Mouse (Mus musculus) left cerebral cortex, adult 18-20 months (tissue): ENCODE results near the gene AA467197. TPM values are rescaled to one million over a fixed set of nuclear protein-coding genes. Genes with fewer than 3 reads are reported as not detected.

Source experiments
- DNase-seq, 2 experiments: peaks; one replicate each; pipeline ENCODE4 v3.0.0; 2021 to 2022; ENCODE audit warnings: low spot score in 2 of 2, mixed read lengths in 1 of 2
- total RNA-seq, 2 experiments: library from RNA; stranded (reverse); gene quantifications; 2 replicates each; pipeline ENCODE4 v1.2.3; 2021

Gene AA467197
- total RNA-seq, 2 experiments from 2014 or later: not detected

DNA sequence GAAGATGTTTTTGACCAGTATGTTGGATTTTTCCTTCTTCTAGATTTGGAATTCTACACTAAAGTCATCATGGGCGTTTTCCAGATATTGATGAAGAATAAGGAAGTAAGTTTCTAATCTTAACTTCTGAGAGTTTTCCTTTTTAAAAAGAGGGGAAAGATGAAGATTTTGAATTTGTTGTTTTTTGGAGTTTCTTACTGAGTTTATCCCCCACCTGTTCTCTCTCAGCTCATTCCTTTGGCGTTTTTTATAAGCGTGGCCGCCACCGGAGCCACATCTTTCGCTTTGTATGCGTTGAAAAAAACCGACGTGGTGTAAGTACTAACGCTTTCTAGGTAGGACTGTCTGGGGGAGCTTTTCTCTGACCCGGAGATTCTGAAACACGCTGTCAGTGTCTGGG is 1.2 kb downstream of the AA467197 start:
- no peak for DNase-seq

DNA sequence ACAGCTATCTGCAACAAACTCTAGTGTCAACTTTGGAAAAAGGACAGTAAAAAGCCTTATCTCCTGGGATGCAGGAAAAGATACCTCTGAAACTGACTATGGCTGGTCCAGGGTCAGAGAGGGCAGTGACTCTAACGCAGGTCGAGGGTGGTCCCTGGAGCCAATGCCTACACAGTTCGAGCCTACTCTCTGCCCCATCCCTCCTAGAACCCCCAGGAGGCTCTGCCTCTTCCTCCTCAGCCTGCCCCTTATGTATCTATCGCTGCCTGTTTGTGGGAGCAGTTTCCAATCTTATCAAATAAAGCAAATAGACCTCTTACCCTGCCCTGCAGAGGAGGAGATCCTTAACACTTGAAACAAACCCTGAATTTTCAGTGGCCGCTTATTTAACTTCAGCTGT is 1.9 kb downstream of the AA467197 start:
- DNase-seq: no peak

DNA sequence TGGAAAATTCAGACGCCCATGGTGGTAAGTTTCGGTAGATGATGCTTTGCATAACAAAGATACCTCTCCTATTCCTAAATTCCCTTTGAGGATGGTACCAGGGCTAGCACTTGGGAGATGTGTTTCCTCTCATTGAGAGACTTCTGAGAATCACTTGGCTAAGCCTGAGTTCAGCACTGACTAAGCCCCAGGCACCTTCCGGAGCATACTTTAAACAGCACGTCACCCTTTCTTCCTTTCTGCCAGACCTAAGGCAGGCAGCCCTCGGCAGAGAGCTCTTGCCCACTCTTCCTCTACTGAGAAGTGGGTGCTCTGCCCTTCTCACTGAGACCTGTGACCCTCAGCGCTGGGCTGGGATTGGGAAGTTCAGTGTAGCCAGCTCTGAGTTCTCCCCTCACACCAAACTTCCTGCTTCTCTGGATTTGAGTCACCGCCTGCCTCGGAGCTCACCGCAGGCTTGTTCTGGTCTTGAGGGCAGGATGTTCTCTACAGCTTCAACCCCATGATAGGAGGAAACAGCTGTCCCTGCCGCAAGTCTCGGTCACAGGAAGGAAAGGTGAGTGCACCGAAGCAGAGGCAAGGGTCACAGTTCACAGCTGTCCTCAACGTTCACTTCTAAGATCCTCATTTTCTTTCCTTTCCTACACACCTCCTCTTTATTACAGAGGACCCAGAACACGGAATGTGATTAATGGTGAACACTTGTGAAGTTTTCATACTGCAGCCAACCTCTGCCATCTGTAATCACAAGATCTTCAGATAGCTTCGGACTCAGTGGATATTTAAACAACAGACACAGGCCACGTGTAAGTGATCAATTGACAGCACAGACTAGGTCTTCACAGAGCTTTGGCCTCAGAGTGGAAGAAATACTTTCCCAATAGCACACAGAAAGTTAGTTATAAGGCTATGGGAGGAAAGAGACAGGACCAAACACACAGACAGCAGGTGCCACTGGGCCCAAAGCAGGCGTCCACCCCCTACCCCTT is 15.6 kb downstream of the AA467197 start:
- DNase-seq: no peak

DNA sequence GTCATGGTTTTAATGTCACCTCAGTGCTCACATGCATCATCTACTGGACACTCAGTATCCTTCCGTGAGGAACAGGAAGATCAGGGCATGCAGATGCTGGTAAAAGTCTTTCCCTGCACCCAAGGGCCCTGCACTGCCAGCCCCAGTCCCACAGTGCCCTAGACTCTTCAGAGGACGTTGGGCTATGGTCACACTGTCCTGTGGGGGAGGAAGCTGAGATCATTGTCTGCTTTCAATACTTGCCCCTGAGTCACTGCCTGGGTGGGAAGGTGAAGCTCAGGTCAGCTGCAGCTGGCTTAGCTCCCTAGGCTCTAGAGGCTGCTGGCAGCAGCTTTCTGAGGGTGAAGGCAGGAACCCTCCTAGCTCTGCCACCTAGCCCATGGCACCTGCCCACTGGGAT is 19.3 kb downstream of the AA467197 start:
- DNase-seq: no peak

DNA sequence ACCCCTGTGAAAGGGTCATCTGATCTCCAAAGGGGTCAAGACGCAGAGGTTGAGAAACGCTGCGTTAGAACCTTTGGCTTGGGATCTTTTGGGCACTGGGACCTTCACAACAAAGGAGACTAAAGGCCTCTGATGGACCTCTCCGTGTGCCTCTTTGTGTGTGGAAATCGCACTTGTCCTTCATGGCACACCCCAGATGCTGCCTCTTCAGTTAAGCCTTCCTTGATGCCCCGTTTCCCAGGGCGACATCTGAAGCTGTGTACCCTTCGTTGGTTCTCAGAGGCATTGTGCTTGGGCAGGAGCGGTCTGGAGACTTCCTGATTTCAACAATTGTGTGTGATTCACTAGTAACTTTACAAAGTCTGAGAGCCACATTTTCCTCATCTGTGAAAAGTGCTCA is 20.0 kb downstream of the AA467197 start:
- DNase-seq: no peak

DNA sequence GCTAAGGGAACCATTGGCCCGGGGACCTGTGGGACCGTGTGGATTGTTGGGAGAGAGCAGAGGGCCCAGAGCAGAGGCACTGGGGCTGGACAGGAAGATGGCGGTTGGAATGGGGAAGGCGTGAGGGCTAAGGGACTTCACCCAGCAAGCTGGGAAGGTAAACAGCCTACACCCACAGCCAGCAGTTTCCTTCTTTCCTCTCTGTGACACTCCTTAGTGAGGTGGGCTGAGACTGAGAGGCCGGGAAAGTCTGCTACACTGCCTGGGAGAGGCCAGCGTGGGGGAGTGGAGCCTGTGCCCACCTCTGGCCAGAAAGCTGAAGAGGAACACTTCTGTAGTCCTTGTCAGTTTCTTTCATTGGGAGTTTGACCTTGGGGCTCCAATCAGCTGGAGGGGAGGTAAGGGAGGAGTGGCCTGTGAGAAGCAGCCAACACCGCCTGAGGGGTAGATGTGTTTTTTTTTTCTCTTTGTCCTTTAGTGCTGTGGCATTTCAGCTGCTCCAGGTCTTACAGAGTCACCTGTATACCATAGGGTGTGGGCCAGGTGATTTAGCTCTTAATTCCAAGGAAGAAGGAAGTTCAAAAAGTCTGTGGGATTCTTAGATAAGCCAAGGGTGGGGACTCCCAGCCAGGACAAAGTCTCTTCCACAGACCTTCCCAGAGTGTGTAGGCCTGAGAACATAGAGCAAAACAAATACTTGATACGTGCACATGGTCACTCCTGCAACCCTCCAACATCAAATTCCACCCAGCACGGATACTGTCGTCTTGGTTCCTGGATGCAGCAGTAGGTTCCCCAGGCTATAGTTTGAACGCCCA is 21.1 kb downstream of the AA467197 start:
- no peak for DNase-seq

DNA sequence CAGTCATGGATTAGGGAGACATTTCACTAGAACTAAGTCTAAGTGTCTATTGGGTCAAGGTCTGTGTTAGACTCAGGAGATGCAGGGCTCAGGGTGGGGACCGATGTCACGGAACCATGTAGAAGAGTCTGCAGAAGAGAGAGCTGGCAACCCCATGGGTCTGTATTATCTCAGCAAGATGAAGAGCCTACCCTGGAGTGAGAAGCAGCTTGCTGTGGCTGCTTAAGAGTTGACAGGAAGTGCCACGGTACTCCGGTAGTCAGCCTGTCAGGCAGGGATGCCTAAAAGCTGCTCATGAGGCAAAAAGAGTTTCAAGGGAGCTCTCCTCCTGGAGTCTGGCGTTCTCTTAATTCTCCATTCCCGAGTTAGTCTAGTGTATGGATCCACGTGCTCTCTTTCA is 23.0 kb downstream of the AA467197 start:
- DNase-seq: no peak

DNA sequence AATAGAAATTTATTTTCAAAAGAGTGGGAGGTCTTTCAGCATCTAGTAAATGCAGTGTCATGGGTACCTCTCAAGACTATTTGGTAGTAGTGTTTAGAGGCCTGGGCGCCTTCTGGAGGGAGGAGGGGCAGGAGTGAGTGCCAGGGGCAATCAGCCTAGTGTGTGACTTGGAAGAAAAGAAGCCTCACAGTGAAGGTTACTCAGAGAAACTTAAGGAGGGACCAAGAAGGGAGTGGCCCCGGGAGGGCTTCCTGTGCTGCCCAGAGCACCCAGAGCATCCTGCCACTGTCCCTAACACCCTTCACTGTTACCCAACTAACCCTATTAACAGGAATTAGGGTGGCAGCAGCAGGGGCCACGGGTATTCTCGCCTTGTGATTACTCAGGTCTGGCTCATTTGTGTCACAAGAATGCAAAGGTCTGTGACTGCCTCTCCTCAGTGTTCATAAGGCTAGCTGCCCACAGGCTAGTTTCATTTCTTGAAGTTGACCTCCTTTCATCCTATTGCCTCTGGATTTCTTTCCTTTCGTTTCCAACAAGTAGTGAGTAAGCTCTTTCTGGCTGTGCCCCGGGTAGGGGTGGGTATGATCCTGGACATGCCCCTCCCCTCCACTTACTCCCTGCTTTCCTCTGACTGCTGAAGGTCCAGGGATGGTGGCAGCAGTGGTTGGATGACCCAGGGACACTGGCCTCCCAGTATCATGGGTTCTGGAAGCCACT is 28.6 kb downstream of the AA467197 start:
- DNase-seq: no peak

DNA sequence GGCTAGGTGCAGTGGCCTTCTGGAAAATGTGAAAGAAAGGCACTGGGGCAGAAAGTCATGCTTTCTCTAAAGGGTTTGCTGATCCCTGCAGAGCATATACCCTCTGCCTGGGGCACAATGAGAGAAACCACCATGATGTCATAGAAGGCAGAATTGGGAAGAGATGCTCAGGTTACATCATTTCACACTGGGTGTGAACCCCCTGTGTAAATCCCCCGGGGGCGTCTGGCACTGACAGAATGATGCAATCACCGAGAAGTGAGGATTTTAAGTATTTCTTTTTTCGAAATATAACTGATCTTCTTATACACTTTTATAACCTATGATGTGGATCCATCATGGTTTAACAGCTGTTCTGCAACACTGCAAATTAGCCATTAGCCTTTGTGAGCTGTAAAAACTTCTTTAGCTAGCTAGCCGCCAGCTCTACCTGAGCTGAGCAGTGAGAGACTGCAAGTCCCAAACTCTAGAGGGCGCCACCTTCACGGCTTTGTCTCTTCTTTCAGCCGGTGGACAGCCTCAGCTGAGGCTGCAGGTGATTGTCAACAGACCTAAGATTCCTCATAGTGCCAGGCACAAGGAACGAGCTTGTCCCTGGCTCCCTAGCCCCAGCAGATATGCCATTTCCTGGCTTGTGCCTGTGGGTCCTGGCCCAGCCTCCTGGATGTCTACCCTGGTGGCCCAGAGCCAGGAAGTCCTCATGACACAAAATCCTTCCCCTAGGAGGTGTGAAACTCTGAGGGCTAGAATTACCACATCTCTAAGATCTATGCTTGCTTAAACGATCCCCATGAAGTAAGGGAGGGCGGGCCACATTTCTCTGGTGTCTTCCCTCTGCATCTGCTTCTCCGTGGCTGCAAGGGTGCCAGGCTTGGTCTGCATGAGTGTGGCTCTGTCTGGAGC is 29.4 kb downstream of the AA467197 start:
- DNase-seq: peak; percentile 42 to 63

DNA sequence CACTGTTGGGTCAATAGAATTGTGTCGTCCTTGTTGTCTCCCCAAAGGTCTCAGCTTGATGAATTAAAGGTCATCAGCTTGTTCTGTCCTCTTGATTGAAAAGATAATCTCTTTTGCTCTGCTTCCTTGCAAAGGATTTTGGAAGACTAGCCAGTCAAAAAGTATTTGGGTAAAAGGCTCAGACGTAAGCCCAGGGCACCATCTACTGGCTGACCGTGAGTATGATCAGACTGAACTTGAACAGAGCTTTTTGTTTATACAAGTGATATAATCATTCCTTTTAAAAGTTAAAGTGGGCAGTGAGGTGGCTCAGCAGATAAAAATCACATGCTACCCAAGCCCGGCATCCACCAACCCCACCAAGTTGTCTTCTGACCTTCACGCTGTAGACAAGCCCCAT is 31.1 kb downstream of the AA467197 start:
- DNase-seq: peak; percentile 20 to 25

DNA sequence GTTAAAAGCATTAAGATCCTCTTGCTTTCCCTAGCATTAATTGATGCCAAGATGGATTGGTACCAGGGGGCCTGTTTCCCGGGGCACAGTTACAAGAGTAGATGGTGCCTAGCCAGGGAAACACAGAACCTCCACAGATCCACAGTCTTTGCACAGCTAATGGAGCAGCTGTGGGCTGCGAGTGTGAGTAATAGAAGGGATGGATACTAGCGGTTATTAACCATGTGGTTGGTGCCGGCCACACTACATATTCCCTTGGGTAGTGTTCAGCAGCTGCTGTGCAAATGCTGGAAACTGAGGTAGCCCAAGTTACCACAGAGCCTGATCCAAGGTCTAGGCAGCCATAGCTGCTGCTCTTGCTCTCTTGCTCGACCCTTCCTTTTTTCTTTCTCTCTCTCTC is 34.9 kb downstream of the AA467197 start:
- DNase-seq: no peak

DNA sequence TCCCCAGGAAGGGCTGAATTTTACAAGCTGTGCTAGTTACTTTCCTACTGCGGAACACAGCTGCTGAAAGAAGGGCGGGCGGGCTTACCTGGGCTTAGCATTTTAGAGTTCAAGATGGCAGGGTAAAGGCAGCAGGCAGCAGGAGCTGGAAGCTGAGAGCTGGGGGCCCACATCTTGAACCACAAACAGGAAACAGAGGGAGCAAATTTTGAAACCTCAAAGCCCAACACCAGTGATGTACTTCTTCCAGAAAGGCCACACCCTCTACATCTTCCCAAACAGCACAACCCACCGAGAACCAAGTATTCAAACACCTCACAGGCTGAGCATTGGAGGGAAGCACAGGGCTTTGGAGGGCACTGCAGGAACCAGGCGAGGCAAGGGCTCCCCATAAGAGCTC is 36.1 kb downstream of the AA467197 start:
- no peak for DNase-seq

DNA sequence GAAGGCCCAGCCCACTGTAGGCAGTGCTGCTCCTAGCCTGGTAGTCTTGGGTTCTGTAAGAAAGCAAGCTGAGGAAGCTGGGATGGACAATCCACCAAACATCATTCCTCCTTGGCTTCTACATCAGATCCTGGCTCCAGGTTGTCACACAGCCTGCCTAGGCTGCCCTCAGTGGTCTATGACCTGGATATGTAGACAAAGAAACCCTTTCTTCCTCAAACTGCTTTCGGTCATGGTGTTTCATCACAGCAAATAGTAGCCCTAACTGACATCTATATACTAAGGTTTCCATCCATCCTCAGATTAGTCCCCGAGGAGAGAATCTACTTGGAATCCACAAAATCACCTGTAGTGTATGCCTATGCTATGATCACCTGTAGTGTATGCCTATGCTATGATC is 38.3 kb downstream of the AA467197 start:
- DNase-seq: no peak

DNA sequence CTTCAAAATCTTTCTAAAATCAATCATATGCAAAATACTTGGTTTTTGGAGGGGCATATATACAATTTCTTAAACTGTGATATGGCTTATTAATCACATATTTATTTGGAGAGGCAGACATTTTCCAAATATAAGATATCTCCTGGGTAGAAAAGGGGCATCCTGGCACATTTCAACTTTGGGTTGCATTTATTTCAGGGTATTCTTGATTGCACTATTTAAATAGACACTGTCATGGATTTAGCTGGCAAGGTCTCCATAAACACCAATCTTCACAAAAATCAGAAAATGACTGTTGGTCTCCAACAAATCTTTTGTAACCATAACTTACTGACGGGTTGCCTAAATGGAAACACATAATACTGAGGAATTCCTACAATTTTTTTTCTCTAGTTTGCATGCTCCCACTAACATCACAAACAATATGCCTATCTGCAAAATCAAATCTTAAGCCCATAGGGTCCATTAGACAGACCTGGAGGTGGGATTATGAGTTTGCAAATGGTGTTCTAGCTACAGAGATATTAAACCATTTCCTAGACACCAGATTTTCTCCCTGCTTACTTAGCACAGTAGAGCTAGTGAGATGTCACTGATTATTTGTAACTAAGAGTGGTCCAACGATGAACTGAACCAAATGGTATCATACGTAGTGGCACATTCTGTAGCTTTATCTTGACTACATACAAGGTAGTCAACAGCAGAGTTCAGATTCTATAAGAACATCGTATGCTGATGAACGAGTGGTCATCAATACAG is 44.8 kb downstream of the AA467197 start:
- DNase-seq: no peak

DNA sequence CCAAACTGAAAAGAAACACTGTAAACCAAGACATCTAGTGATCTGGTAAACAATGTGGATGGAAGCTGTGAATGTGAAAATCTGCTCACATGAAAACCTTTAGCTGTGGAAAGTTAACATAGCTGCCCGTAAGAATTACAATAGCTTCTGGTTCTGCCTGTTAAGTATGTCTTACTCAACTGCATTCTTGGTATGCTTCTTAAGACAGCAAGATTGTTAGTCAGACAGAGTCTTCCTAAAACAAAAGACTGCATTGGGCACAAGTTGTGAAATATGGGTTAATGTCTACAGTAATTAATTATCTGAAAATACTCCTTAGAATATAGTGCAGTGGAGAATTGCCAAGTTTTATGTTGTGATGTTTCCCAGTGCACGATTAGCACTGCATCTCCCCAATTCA is 45.7 kb downstream of the AA467197 start:
- DNase-seq: no peak

DNA sequence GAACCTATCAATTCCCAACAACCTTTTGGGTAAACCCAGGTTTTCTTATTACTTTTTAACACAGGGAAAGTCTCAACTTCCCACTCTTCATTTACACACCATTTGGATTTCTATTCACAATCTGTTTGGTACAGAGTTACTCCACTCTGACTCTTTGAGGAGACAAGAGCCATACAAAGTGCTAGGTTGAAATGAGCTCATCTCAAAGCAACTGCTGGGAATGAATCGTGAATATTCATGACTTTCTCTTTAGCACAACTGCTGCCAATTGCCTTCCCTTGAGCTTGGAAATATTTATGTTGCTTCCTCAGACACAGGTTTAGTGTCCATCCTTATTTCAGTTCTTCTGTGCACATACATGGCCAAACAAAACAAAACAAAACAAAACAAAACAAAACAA is 46.9 kb downstream of the AA467197 start:
- no peak for DNase-seq

DNA sequence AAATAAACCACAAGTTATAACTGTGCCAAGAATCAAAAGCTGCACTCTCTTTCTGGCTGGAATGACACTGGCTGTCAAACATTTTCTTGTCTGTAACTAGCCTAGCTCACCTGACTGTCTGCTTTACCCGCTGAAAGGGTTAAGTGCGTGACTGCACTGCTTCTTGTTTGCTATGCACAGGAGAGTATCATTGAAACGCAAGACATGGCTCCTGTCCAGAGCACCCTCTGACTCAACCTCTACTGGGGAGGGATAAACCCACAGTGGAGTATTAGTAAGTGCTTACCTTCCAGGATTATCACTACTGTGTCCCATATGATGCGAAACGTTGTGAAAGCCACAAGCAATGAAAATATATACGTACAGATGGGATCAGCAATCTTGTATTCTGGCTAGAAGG is 49.9 kb downstream of the AA467197 start:
- DNase-seq: no peak
